Mouse (Mus musculus) inflammation-experienced regulatory T-cells, adult 6 months (primary cell): Measurements from ENCODE around the gene Gm49366. TPM values are rescaled to one million over a fixed set of nuclear protein-coding genes. Genes with fewer than 3 reads are reported as not detected.
"Not testable (repeated sequence)": the region's sequence is repeated elsewhere in the genome, so short reads cannot be mapped to it uniquely, and the experiment has no call there.

Source experiments
- ATAC-seq: one replicate; pipeline ENCODE4 v1.8.0; 2017
- polyA plus RNA-seq, 3 experiments: library from polyadenylated mRNA; unstranded; fragments of 100-300 nt; shearing (Covaris generic); gene quantifications; one replicate each; pipeline ENCODE4 v1.2.1; 2017

Gm49366 gene
- polyA plus RNA-seq, 3 experiments from 2014 or later = not detected

- ATAC-seq = not testable (repeated sequence)
Measured at GRCm38 (mm10) chr12:84033302-84033701, 5.4 kb upstream of the Gm49366 start.

GRCm38 (mm10) chr12:84034108-84034507 lies 4.6 kb upstream of the Gm49366 start:
- ATAC-seq = no peak

- ATAC-seq = not testable (repeated sequence)
Measured at GRCm38 (mm10) chr12:84038241-84038640, 494 bp upstream of the Gm49366 start, which contains the start of gene Acot4. Gene Acot4 (plus strand): TSS chr12:84038379.

GRCm38 (mm10) chr12:84042248-84042647 lies 3.5 kb downstream of the Gm49366 start:
- ATAC-seq = no peak

- ATAC-seq = no peak
Measured at GRCm38 (mm10) chr12:84044045-84044444, 5.3 kb downstream of the Gm49366 start.

GRCm38 (mm10) chr12:84046906-84047305 lies 8.2 kb downstream of the Gm49366 start:
- ATAC-seq = no peak

- ATAC-seq = not testable (repeated sequence)
Measured at GRCm38 (mm10) chr12:84050744-84051143, 12.0 kb downstream of the Gm49366 start.

- no peak for ATAC-seq
Measured at GRCm38 (mm10) chr12:84051937-84052474, 13.3 kb downstream of the Gm49366 start, which contains the start of gene Acot3. Gene Acot3 (plus strand): TSS chr12:84052144.

- no peak for ATAC-seq
Measured at GRCm38 (mm10) chr12:84052609-84053008, 13.9 kb downstream of the Gm49366 start.

- ATAC-seq = no peak
Measured at GRCm38 (mm10) chr12:84053173-84053572, 14.4 kb downstream of the Gm49366 start.

- no peak for ATAC-seq
Measured at GRCm38 (mm10) chr12:84053679-84054391, 15.1 kb downstream of the Gm49366 start.

- no peak for ATAC-seq
Measured at GRCm38 (mm10) chr12:84060946-84061345, 22.2 kb downstream of the Gm49366 start.

- no peak for ATAC-seq
Measured at GRCm38 (mm10) chr12:84062336-84062735, 23.6 kb downstream of the Gm49366 start.

GRCm38 (mm10) chr12:84063228-84063627 lies 24.5 kb downstream of the Gm49366 start:
- no peak for ATAC-seq

- no peak for ATAC-seq
Measured at GRCm38 (mm10) chr12:84063833-84064232, 25.1 kb downstream of the Gm49366 start.

GRCm38 (mm10) chr12:84064621-84065020 lies 25.9 kb downstream of the Gm49366 start:
- ATAC-seq = no peak

- no peak for ATAC-seq
Measured at GRCm38 (mm10) chr12:84067752-84068151, 29.0 kb downstream of the Gm49366 start.

GRCm38 (mm10) chr12:84068296-84068695 lies 29.6 kb downstream of the Gm49366 start:
- no peak for ATAC-seq

- no peak for ATAC-seq
Measured at GRCm38 (mm10) chr12:84068986-84069385, 30.3 kb downstream of the Gm49366 start, which contains the start of gene Acot5. Gene Acot5 (plus strand): TSS chr12:84069325.

- ATAC-seq = not testable (repeated sequence)
Measured at GRCm38 (mm10) chr12:84069582-84069981, 30.8 kb downstream of the Gm49366 start.

- ATAC-seq = no peak
Measured at GRCm38 (mm10) chr12:84071696-84072095, 33.0 kb downstream of the Gm49366 start.

GRCm38 (mm10) chr12:84077371-84077990 lies 38.7 kb downstream of the Gm49366 start:
- no peak for ATAC-seq

- ATAC-seq = no peak
Measured at GRCm38 (mm10) chr12:84083842-84084241, 45.1 kb downstream of the Gm49366 start.

- no peak for ATAC-seq
Measured at GRCm38 (mm10) chr12:84084581-84084980, 45.8 kb downstream of the Gm49366 start.
